Mouse (Mus musculus): Measurements from ENCODE around the gene Brdt. TPM values are rescaled to one million over a fixed set of nuclear protein-coding genes. Genes with fewer than 3 reads are reported as not detected.
"Not testable (repeated sequence)": the region's sequence is repeated elsewhere in the genome, so short reads cannot be mapped to it uniquely, and the experiment has no call there.

Brdt gene
- polyA plus RNA-seq, 1 experiment from 2014 or later, result 6.9 TPM

- Histone ChIP-seq H3K9ac (no peak overlapping the region), H3K9me3 (no peaks in the 10 kb centered on the region), H3K4me2 (no peak overlapping the region), H3K4me3 (no peak overlapping the region), H3K36me3 (no peaks in the 10 kb centered on the region), H3K4me1 (peaks cover 25% of the 10 kb centered on the region), H3K27me3 (no peaks in the 10 kb centered on the region), H3K27ac (no peak overlapping the region)
- WGBS, result 62% methylated on average over 6 of the region's 6 CpGs
- no peak for ATAC-seq (ENCODE audit: insufficient number of reproducible peaks, insufficient read depth, low FRiP score, low TSS enrichment, low read depth)
Observed at GRCm38 (mm10) chr5:107342891-107343290, 11.9 kb downstream of the Brdt start.

- H3K36me3 ChIP-seq, result no peaks in the 10 kb centered on the region
- no peak for ATAC-seq (ENCODE audit: insufficient number of reproducible peaks, insufficient read depth, low FRiP score, low TSS enrichment, low read depth)
- H3K27ac ChIP-seq, result peak overlapping the region; percentile 73
Observed at GRCm38 (mm10) chr5:107346214-107346613, 15.3 kb downstream of the Brdt start.

GRCm38 (mm10) chr5:107352566-107352965 is 21.6 kb downstream of the Brdt start:
- Histone ChIP-seq H3K4me1 (peaks cover 6% of the 10 kb centered on the region), H3K27me3 (no peaks in the 10 kb centered on the region), H3K9ac (no peak overlapping the region), H3K4me3 (no peak overlapping the region), H3K27ac (no peak overlapping the region), H3K4me2 (no peak overlapping the region), H3K36me3 (no peaks in the 10 kb centered on the region), H3K9me3 (no peaks in the 10 kb centered on the region)
- ATAC-seq (ENCODE audit: insufficient number of reproducible peaks, insufficient read depth, low FRiP score, low TSS enrichment, low read depth), result no peak
- WGBS, result 91% methylated on average over 1 of the region's 1 CpGs

More at GRCm38 (mm10) chr5:107346214-107346613, 15.3 kb downstream of the Brdt start:
- Histone ChIP-seq H3K9me3 (no peaks in the 10 kb centered on the region), H3K4me3 (no peak overlapping the region), H3K4me2 (no peak overlapping the region), H3K9ac (no peak overlapping the region), H3K4me1 (peaks cover 17% of the 10 kb centered on the region), H3K27me3 (no peaks in the 10 kb centered on the region)
- WGBS, result 11% methylated on average over 1 of the region's 1 CpGs

- WGBS, result 42% methylated on average over 3 of the region's 3 CpGs
- Histone ChIP-seq H3K4me2 (no peak overlapping the region), H3K9me3 (no peaks in the 10 kb centered on the region), H3K27ac (no peak overlapping the region), H3K9ac (no peak overlapping the region), H3K27me3 (no peaks in the 10 kb centered on the region), H3K36me3 (no peaks in the 10 kb centered on the region), H3K4me3 (no peak overlapping the region), H3K4me1 (no peaks in the 10 kb centered on the region; the same call in 1 of the 2 replicates)
- no peak for ATAC-seq (ENCODE audit: insufficient number of reproducible peaks, insufficient read depth, low FRiP score, low TSS enrichment, low read depth)
Observed at GRCm38 (mm10) chr5:107353981-107354380, 23.0 kb downstream of the Brdt start.

GRCm38 (mm10) chr5:107355801-107356200 is 24.8 kb downstream of the Brdt start:
- H3K4me2 ChIP-seq, result no peak overlapping the region
- no peaks in the 10 kb centered on the region for H3K27me3 ChIP-seq
- no peak for ATAC-seq (ENCODE audit: insufficient number of reproducible peaks, insufficient read depth, low FRiP score, low TSS enrichment, low read depth)
- no peak overlapping the region for H3K4me3 ChIP-seq
- no peaks in the 10 kb centered on the region; the same call in none of the 2 replicates for H3K4me1 ChIP-seq
- H3K9me3 ChIP-seq, result no peaks in the 10 kb centered on the region
- H3K27ac ChIP-seq, result no peak overlapping the region
- H3K9ac ChIP-seq, result no peak overlapping the region
- no peaks in the 10 kb centered on the region for H3K36me3 ChIP-seq
- WGBS, result 11% methylated on average over 1 of the region's 1 CpGs

GRCm38 (mm10) chr5:107357723-107358122 is 26.8 kb downstream of the Brdt start:
- no peak overlapping the region for H3K27ac ChIP-seq
- no peak overlapping the region for H3K9ac ChIP-seq
- peaks cover 3% of the 10 kb centered on the region for H3K4me1 ChIP-seq
- H3K27me3 ChIP-seq, result no peaks in the 10 kb centered on the region
- no peak overlapping the region for H3K4me3 ChIP-seq
- H3K4me2 ChIP-seq, result no peak overlapping the region
- H3K36me3 ChIP-seq, result no peaks in the 10 kb centered on the region
- no peaks in the 10 kb centered on the region for H3K9me3 ChIP-seq
- no peak for ATAC-seq (ENCODE audit: insufficient number of reproducible peaks, insufficient read depth, low FRiP score, low TSS enrichment, low read depth)
- 90% methylated on average over 8 of the region's 8 CpGs for WGBS

- Histone ChIP-seq H3K9ac (peak overlapping the region; percentile 73), H3K27ac (peak overlapping the region; percentile 78), H3K4me1 (peaks cover 3% of the 10 kb centered on the region), H3K9me3 (peaks cover 3% of the 10 kb centered on the region; the same call in 1 of the 2 replicates), H3K27me3 (no peaks in the 10 kb centered on the region), H3K36me3 (peaks cover 9% of the 10 kb centered on the region), H3K4me2 (peak overlapping the region; percentile 58), H3K4me3 (peak overlapping the region; percentile 64)
- ATAC-seq (ENCODE audit: insufficient number of reproducible peaks, insufficient read depth, low FRiP score, low TSS enrichment, low read depth), result peak; percentile 95
- WGBS, result under 1% methylated on average over 29 of the region's 40 CpGs
Observed at GRCm38 (mm10) chr5:107359395-107360053, 28.6 kb downstream of the Brdt start.

- Histone ChIP-seq H3K4me2 (peak overlapping the region; percentile 58), H3K27ac (peak overlapping the region; percentile 78), H3K27me3 (no peaks in the 10 kb centered on the region), H3K4me1 (peaks cover 3% of the 10 kb centered on the region; the same call in 1 of the 2 replicates), H3K9me3 (peaks cover 3% of the 10 kb centered on the region; the same call in 1 of the 2 replicates), H3K36me3 (peaks cover 10% of the 10 kb centered on the region), H3K9ac (peak overlapping the region; percentile 73), H3K4me3 (peak overlapping the region; percentile 64)
- no peak for ATAC-seq (ENCODE audit: insufficient number of reproducible peaks, insufficient read depth, low FRiP score, low TSS enrichment, low read depth)
- WGBS, result 11% methylated on average over 9 of the region's 9 CpGs
Observed at GRCm38 (mm10) chr5:107360054-107360730, 29.2 kb downstream of the Brdt start.

- Histone ChIP-seq H3K9ac (no peak overlapping the region), H3K4me3 (no peak overlapping the region), H3K4me2 (no peak overlapping the region), H3K9me3 (0 out of 2 replicates have a peak, but pooled peaks cover 2% of the 10 kb centered on the region), H3K4me1 (no peaks in the 10 kb centered on the region), H3K27ac (no peak overlapping the region), H3K27me3 (no peaks in the 10 kb centered on the region), H3K36me3 (peaks cover 32% of the 10 kb centered on the region)
- 64% methylated on average over 3 of the region's 3 CpGs for WGBS
- ATAC-seq (ENCODE audit: insufficient number of reproducible peaks, insufficient read depth, low FRiP score, low TSS enrichment, low read depth), result no peak
Observed at GRCm38 (mm10) chr5:107370040-107370439, 39.1 kb downstream of the Brdt start.

- no peak overlapping the region for H3K4me3 ChIP-seq
- no peaks in the 10 kb centered on the region for H3K4me1 ChIP-seq
- H3K9me3 ChIP-seq, result no peaks in the 10 kb centered on the region
- H3K27ac ChIP-seq, result no peak overlapping the region
- H3K4me2 ChIP-seq, result no peak overlapping the region
- no peak overlapping the region for H3K9ac ChIP-seq
- 84% methylated on average over 5 of the region's 5 CpGs for WGBS
- peaks cover 39% of the 10 kb centered on the region for H3K36me3 ChIP-seq
- no peaks in the 10 kb centered on the region for H3K27me3 ChIP-seq
- no peak for ATAC-seq (ENCODE audit: insufficient number of reproducible peaks, insufficient read depth, low FRiP score, low TSS enrichment, low read depth)
Observed at GRCm38 (mm10) chr5:107371335-107371734, 40.4 kb downstream of the Brdt start.

GRCm38 (mm10) chr5:107373256-107373655 is 42.3 kb downstream of the Brdt start:
- Histone ChIP-seq H3K27me3 (no peaks in the 10 kb centered on the region), H3K4me2 (no peak overlapping the region), H3K4me1 (no peaks in the 10 kb centered on the region), H3K9ac (no peak overlapping the region), H3K36me3 (peaks cover 49% of the 10 kb centered on the region), H3K9me3 (no peaks in the 10 kb centered on the region), H3K4me3 (no peak overlapping the region), H3K27ac (no peak overlapping the region)
- WGBS, result 87% methylated on average over 4 of the region's 4 CpGs
- no peak for ATAC-seq (ENCODE audit: insufficient number of reproducible peaks, insufficient read depth, low FRiP score, low TSS enrichment, low read depth)

GRCm38 (mm10) chr5:107386448-107386847 is 55.5 kb downstream of the Brdt start:
- H3K4me2 ChIP-seq; ATAC-seq (ENCODE audit: insufficient number of reproducible peaks, insufficient read depth, low FRiP score, low TSS enrichment, low read depth); H3K27ac ChIP-seq; H3K4me3 ChIP-seq; H3K9ac ChIP-seq; H3K4me1 ChIP-seq; H3K27me3 ChIP-seq; H3K9me3 ChIP-seq: not testable (repeated sequence)
- H3K36me3 ChIP-seq, result peaks cover 29% of the 10 kb centered on the region
